Mouse (Mus musculus): ENCODE data around the gene Gm20683. TPM values are rescaled to one million over a fixed set of nuclear protein-coding genes. Genes with fewer than 3 reads are reported as not detected.
A peak's percentile ranks its signal among the peaks of the same experiment; 100 is the strongest.

Gm20683 gene
- total RNA-seq, 1 experiment from 2014 or later: 12.8 TPM

DNA sequence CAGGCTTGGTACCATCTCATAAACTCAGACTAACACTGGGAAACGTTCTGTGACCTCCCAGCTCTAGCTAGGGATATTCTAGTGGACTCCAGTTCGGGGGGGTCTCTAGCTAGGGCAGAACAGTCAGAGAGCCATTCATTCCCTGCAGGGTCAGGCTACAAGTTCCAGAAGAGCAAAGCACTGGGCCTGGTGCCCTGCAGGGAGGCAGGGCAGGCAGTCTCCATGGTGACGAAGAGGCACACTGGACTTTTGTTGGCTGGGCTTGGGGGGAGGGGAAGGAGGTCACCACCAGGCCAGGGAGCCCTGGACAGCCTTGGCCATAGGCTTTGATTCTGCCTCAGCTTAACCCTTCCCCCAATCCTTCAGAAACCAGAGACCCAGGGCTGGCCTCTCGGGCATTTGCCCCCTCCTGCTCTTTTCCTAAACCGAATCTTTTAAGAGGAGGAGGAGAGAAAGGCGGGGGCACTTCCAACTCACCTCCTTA lies 45.9 kb downstream of the Gm20683 start, which contains the start of gene AC134908.4:
TSS of gene AC134908.4 (minus strand) at position 51 of the 484 bp plus-strand sequence.
- DNase-seq: no peak

DNA sequence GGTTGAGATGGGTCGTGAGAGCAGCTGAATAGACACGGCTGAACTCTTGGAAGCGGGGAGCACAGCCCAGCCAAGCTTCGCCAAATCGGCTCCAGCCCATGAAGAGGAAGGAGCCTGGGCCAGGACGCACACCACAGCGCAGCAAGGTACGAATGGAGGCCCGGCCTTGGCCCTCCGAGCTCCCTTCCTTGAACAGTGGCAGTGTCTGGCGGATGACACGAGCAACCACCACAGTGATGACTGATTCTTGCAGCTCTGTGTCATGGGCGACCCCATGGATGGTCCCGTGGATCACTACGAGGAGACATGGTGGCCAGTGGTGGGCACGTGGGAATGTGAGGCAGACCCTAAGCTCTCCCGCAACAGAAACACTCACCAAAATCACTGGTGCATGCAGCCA lies 46.6 kb downstream of the Gm20683 start:
- no peak for DNase-seq

DNA sequence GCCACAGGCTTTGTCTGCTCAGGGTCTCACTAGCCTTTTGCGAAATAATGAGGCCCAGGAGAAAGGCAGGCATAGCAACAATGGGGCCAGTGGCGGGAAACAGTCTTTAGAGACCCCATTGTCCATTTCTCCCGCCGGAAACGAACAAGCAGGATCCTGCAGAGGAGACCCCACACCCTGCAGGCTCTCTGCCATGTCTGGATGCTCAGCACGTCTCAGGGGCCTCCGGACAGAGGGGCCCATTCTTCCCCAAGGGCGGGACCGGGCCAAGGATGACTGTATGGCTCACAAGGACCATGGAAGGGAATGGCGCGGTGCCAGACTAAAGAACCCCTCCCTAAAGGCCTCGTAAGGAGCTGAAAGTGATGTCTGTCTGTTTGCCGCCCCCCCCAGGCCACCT lies 47.4 kb downstream of the Gm20683 start:
- no peak for DNase-seq

DNA sequence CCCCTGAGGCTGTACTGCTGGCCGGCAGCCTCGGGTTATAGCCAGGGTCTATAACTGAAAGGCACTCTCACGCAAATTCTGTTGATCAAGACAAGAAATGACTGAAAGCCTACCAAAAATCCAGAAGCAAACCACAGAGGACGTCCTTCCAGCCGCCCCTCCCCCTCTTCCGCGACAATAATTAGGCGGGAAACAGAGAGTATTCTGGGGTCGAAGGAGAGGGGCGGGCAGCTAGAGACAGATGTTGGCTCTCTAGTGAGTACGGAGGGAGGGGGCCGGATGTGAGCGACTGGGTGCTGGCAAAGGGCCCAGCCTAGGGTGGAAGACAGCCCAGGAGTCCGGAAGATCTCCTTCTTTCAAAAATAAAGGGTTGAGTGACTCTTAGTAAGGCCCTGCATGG lies 48.9 kb downstream of the Gm20683 start, which contains the start of gene Fam173a:
TSS of gene Fam173a (minus strand) at position 287 of the 400 bp plus-strand sequence.
- DNase-seq: peak; percentile 76

DNA sequence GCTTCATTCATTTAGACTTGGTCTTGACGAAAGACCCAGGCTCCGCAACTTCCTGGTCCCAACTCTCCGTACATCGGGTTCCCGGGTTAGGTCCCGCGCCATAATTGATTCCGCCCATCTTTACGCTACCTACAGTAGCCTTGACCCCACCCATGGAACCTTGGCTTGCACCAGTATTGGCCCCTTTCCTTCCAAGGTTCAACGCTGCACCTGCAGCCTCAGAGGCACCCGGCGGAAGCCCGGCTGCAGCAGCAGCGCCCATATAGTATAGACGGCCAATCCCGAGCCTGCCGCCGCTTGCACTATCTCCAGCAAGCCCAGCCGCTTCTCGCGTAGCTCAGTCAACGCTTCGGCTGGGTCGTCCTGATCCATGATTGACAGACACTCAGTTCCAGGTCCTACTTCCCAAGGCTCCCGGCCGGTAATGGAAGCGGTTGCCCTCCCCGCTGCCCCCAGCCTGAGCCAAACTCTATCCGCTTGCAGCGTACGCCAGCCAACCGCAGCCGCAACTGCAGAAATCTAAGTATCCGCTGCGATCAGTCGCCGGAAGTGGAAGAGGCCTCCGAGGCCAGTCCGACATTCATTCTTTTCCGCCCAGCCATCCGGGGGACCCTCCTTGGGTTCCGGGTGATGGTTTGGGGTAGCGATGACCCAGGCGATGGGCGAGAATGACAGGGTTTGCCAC lies 49.6 kb downstream of the Gm20683 start:
- DNase-seq: peak; percentile 83

DNA sequence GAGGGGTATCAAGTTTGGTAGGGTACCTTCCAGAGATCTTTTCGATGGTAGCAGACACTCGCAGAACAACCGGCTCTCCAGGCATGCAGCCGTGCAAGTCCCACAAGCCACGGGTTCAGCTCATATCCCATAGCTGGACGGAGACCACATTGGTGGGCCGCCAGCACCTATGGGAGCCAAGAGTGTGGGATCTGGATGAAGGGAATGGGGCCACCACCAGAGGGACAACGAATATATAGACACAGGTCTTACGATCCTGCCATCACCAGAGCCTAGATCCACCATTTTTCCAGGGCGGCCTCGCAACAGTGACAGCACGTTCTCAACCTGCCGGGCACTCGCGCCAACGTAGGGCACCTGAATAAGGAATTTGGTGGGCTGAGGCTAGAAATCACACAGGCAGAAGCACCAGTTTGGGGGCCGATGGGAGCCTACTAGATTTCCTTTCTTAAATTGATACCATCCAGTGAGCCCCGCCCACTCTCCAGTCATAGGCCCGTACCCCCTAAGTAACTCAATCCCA lies 50.2 kb downstream of the Gm20683 start:
- DNase-seq: no peak

DNA sequence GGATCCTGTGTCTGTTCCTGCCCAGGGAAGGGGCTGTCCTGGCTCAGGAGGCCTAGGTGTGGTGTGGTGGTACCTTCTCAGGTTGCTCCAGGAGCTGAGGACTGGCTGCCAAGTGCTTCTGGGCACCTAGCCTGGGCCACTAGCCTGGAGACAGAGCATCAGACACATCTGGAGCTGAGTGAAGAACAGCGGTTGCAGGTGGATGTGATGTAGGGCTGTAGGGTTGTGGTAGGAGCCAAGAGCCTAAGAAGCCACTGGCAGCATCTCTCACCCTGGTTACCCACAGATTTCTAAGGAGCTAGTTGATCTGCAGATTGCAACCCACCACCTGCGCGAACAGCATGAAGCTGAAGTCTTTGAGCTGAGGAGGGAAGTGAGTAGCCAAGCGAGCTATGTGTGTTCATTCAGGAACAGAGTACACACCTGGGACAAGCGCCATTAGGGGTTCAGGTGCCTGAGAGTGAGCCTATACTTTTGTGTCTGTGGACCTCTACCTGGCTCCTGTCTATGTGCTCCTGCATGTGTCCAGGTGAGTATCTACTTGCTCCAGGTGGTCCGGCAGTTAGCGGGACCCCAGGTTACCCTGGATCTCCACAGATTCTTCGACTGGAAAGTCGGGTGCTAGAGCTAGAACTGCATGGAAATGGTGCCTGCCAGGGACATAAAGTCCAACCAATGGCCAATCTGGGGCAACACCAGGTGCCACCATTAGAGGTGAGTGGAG lies 54.6 kb downstream of the Gm20683 start:
- DNase-seq: no peak

DNA sequence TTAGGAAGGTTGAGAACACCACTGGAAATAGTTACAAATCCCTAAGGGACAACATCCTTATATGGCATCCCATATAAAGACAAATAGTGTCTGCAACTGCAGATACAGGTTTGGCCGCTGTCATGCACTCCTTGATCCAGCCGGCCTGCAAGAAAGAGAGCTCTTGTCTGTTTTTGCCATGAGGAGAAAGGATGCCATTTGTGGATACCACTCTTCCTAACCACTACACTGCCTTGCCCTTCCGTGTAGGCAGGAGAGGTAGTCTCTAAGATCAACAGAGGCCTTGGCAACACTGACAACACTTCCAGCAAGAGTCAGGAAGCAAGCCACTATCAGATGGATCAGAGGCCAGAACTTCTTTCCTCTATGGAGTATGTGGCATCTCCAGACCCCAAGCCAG lies 55.3 kb downstream of the Gm20683 start, which contains the start of gene Ccdc78:
TSS of gene Ccdc78 (plus strand) at position 301 of the 400 bp plus-strand sequence.
- no peak for DNase-seq

DNA sequence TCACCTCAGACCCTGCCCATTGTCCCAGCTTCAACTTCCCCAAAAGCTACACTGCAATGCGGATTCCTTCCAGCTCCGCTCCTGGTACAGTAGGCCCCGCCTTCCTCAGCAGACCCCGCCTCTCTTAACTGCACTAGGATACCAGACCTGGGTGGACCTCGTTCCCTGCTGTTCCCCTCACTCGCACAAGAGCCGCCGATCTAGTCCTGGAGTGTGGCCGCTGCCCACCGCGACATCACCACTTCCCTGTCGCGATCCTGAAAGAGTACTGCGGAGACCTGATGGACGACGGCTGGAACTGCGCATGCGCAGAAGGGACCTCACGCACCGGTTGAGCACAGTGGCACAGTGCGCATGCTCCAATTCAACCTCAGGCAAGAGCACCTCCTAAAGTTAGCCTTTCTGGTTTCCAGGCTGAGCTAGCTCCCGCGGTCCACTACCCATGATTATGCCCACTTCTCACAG lies 56.2 kb downstream of the Gm20683 start, which contains the start of gene Haghl:
TSS of gene Haghl (minus strand) at position 393 of the 465 bp plus-strand sequence.
- DNase-seq: peak; percentile 94

Small RNA genes within 50 kb of the gene (microRNA-seq; reads per million reads assigned to microRNA genes)
- gene Mir3082: 1.7 to 2.5 reads per million in 2 experiments

Other genes with a start within 250 kb of the Gm20683 start
- not detected in 2 replicates for gene Gng13, start 124.6 kb downstream of the Gm20683 start, total RNA-seq (2021)
- gene Chtf18, start 114.3 kb downstream of the Gm20683 start, total RNA-seq (2021): 6.3 and 7.8 TPM in 2 replicates
- gene Rpusd1, start 114.1 kb downstream of the Gm20683 start, total RNA-seq (2021): 14.1 and 14.6 TPM in 2 replicates
- gene Mslnl, start 105.7 kb downstream of the Gm20683 start, total RNA-seq (2021): not detected in 2 replicates
- 2.2 and 3.7 TPM in 2 replicates for gene Msln, start 87.4 kb downstream of the Gm20683 start, total RNA-seq (2021)
- 31.6 and 31.8 TPM in 2 replicates for gene Narfl, start 68.0 kb downstream of the Gm20683 start, total RNA-seq (2021)
- 22.6 and 43.5 TPM in 2 replicates for gene Haghl, start 56.1 kb downstream of the Gm20683 start, total RNA-seq (2021)
- not detected in 2 replicates for gene Ccdc78, start 55.2 kb downstream of the Gm20683 start, total RNA-seq (2021)
- 84.7 and 102 TPM in 2 replicates for gene Fam173a, start 48.9 kb downstream of the Gm20683 start, total RNA-seq (2021)
- gene AC134908.4, start 46.1 kb downstream of the Gm20683 start, total RNA-seq (2021): not detected in 2 replicates
- 22.1 and 25.5 TPM in 2 replicates for gene Metrn, start 44.6 kb downstream of the Gm20683 start, total RNA-seq (2021)
- 35.5 and 40.7 TPM in 2 replicates for gene Fbxl16, start 32.7 kb downstream of the Gm20683 start, total RNA-seq (2021)
- 24.9 and 25.4 TPM in 2 replicates for gene Wdr24, start 18.1 kb downstream of the Gm20683 start, total RNA-seq (2021)
- 92.9 and 104 TPM in 2 replicates for gene Jmjd8, start 12.9 kb downstream of the Gm20683 start, total RNA-seq (2021)
- gene Stub1, start 8.4 kb downstream of the Gm20683 start, total RNA-seq (2021): 182 and 205 TPM in 2 replicates
- 15.4 and 20.2 TPM in 2 replicates for gene Rhbdl1, start 4.5 kb downstream of the Gm20683 start, total RNA-seq (2021)
- 124 and 130 TPM in 2 replicates for gene Rhot2, start 3.1 kb upstream of the Gm20683 start, total RNA-seq (2021)
- 26.7 and 28.0 TPM in 2 replicates for gene Wdr90, start 19.7 kb upstream of the Gm20683 start, total RNA-seq (2021)
- gene Mcrip2, start 27.0 kb upstream of the Gm20683 start, total RNA-seq (2021): 479 and 493 TPM in 2 replicates
- 116 and 144 TPM in 2 replicates for gene Mettl26, start 33.3 kb upstream of the Gm20683 start, total RNA-seq (2021)
- gene Wfikkn1, start 39.1 kb upstream of the Gm20683 start, total RNA-seq (2021): 2.7 and 3.3 TPM in 2 replicates
- 33.0 and 36.9 TPM in 2 replicates for gene Rab40c, start 78.0 kb upstream of the Gm20683 start, total RNA-seq (2021)
- 110 and 113 TPM in 2 replicates for gene Pigq, start 103.2 kb upstream of the Gm20683 start, total RNA-seq (2021)
- gene Nhlrc4, start 103.2 kb upstream of the Gm20683 start, total RNA-seq (2021): not detected in 2 replicates
- not detected in 2 replicates for gene A930017K11Rik, start 110.8 kb upstream of the Gm20683 start, total RNA-seq (2021)
- 22.8 and 24.5 TPM in 2 replicates for gene Capn15, start 144.0 kb upstream of the Gm20683 start, total RNA-seq (2021)
- 22.7 and 25.2 TPM in 2 replicates for gene Rab11fip3, start 227.8 kb upstream of the Gm20683 start, total RNA-seq (2021)
- 18.5 and 22.6 TPM in 2 replicates for gene Decr2, start 248.6 kb upstream of the Gm20683 start, total RNA-seq (2021)

Data from adrenal gland, postnatal 25 days (tissue).